Mouse (Mus musculus): Measurements from ENCODE around the gene Cttn.

GRCm38 (mm10) chr7:144509090-144509489, 38.3 kb upstream of the Cttn start:
- TF ChIP-seq POLR2A (IDR thresholded peaks at IDR 0.05; ENCODE audit: borderline replicate concordance, low read depth, low read length) (no peak), CTCF (IDR thresholded peaks at IDR 0.05; ENCODE audit: low read depth, low read length) (no peak)
